Mouse (Mus musculus) ES-E14 (cell line): ENCODE results near the gene Armh4.

ENCODE experiments used
- CHD2 ChIP-seq: IDR thresholded peaks from 2 replicates; pipeline ENCODE4 v1.6.1; 2014; ENCODE audit warnings: mild to moderate bottlenecking, low read depth, low read length, inconsistent platforms
- HCFC1 ChIP-seq: IDR thresholded peaks from 2 replicates; pipeline ENCODE4 v1.6.1; 2012; ENCODE audit warnings: low read length, inconsistent platforms, borderline replicate concordance; ENCODE audit not compliant: insufficient read depth
- ZC3H11A ChIP-seq: IDR thresholded peaks from 2 replicates; pipeline ENCODE4 v1.6.1; 2012; ENCODE audit warnings: low read depth, mild to moderate bottlenecking, inconsistent platforms, low read length, borderline replicate concordance

- TF ChIP-seq HCFC1: no peak
- no peak for TF ChIP-seq CHD2
- no peak for TF ChIP-seq ZC3H11A
These were observed 63.5 kb downstream of the Armh4 start for GRCm38 (mm10) chr14:49719678-49720077.
